Mouse (Mus musculus): ENCODE measurements around the gene Gria1.

Gene Gria1

GRCm38 (mm10) chr11:57298263-57298662 lies 287.1 kb downstream of the Gria1 start:
- no peak for DNase-seq (ENCODE audit: low spot score)

- DNase-seq (ENCODE audit: low spot score): no peak
Observed at GRCm38 (mm10) chr11:57298665-57299064, 287.5 kb downstream of the Gria1 start.

- DNase-seq (ENCODE audit: low spot score): no peak
Observed at GRCm38 (mm10) chr11:57303602-57304001, 292.4 kb downstream of the Gria1 start.

- DNase-seq (ENCODE audit: low spot score): no peak
Observed at GRCm38 (mm10) chr11:57306116-57306515, 294.9 kb downstream of the Gria1 start.

- DNase-seq (ENCODE audit: low spot score): no peak
Observed at GRCm38 (mm10) chr11:57306892-57307291, 295.7 kb downstream of the Gria1 start.

GRCm38 (mm10) chr11:57317063-57317462 lies 305.9 kb downstream of the Gria1 start:
- no peak for DNase-seq (ENCODE audit: low spot score)

- DNase-seq (ENCODE audit: low spot score): no peak
Observed at GRCm38 (mm10) chr11:57317478-57317877, 306.3 kb downstream of the Gria1 start.

- no peak for DNase-seq (ENCODE audit: low spot score)
Observed at GRCm38 (mm10) chr11:57319374-57319773, 308.2 kb downstream of the Gria1 start.

- no peak for DNase-seq (ENCODE audit: low spot score)
Observed at GRCm38 (mm10) chr11:57324099-57324498, 312.9 kb downstream of the Gria1 start.
